Mouse (Mus musculus): Measurements from ENCODE around the gene Ift46.

DNA sequence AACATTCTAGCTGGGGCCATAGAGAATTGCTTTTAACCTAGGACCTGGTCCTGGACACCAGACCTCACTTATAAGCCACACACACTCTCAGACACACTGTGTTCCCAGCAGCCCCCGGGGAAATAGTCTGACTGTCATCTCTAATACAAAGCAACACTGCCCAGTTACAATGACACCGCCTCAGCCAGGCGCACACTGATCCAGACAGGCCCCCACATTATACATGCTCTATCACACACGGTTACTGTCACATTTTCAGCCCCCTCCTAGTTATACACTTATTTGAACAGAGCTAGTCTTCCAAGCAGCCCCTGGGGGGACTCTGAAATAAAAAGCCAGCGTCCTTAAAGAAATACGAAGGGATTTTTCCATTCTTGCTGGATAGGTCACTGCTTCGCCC lies 45.1 kb upstream of the Ift46 start:
- TF ChIP-seq POLR2AphosphoS2 (IDR thresholded peaks at IDR 0.05; ENCODE audit: insufficient read length, low read depth) (no peak), MYOD1 (IDR thresholded peaks at IDR 0.05; ENCODE audit: control insufficient read depth in 1 of 3, insufficient read length in 2 of 3, low read depth in 2 of 3) (no peak), MAX (IDR thresholded peaks at IDR 0.05; ENCODE audit: low read depth) (no peak), POLR2A (IDR thresholded peaks at IDR 0.05; ENCODE audit: insufficient read length, low read depth) (no peak), SRF (IDR thresholded peaks at IDR 0.05; ENCODE audit: control insufficient read depth, insufficient read length, low read depth) (no peak), REST (IDR thresholded peaks at IDR 0.05; ENCODE audit: insufficient read depth, insufficient read length) (no peak)
